Mouse (Mus musculus): ENCODE measurements around the gene 1700122O11Rik. TPM values are rescaled to one million over a fixed set of nuclear protein-coding genes. Genes with fewer than 3 reads are reported as not detected.
A peak's percentile ranks its signal among the peaks of the same experiment; 100 is the strongest.

Gene 1700122O11Rik
- total RNA-seq, 2 experiments from 2014 or later: not detected

GRCm38 (mm10) chr17:48028250-48028649, 9.8 kb downstream of the 1700122O11Rik start:
- DNase-seq: peak; percentile 35 to 43

GRCm38 (mm10) chr17:48027677-48028076, 10.4 kb downstream of the 1700122O11Rik start:
- DNase-seq: peak; percentile 26 to 62

- DNase-seq: no peak
Measured at GRCm38 (mm10) chr17:48027019-48027418, 11.1 kb downstream of the 1700122O11Rik start.

GRCm38 (mm10) chr17:48024045-48024444, 14.0 kb downstream of the 1700122O11Rik start:
- DNase-seq: peak; percentile 62 to 80

GRCm38 (mm10) chr17:48019585-48019984, 18.5 kb downstream of the 1700122O11Rik start:
- DNase-seq: no peak

- DNase-seq: no peak
Measured at GRCm38 (mm10) chr17:48016566-48016965, 21.5 kb downstream of the 1700122O11Rik start.

- DNase-seq: no peak
Measured at GRCm38 (mm10) chr17:48012561-48012960, 25.5 kb downstream of the 1700122O11Rik start.

- no peak for DNase-seq
Measured at GRCm38 (mm10) chr17:48011105-48011504, 27.0 kb downstream of the 1700122O11Rik start.

GRCm38 (mm10) chr17:48010283-48010682, 27.8 kb downstream of the 1700122O11Rik start:
- no peak for DNase-seq

- DNase-seq: no peak
Measured at GRCm38 (mm10) chr17:48005816-48006215, 32.3 kb downstream of the 1700122O11Rik start.

- peak in 1 of 2 experiments; percentile 24 for DNase-seq
Measured at GRCm38 (mm10) chr17:48005091-48005490, 33.0 kb downstream of the 1700122O11Rik start.

GRCm38 (mm10) chr17:48004619-48005018, 33.5 kb downstream of the 1700122O11Rik start:
- no peak for DNase-seq

GRCm38 (mm10) chr17:48002486-48002885, 35.6 kb downstream of the 1700122O11Rik start:
- DNase-seq: no peak

- peak; percentile 67 to 73 for DNase-seq
Measured at GRCm38 (mm10) chr17:48001586-48002361, 36.3 kb downstream of the 1700122O11Rik start.

- DNase-seq: peak; percentile 15 to 50
Measured at GRCm38 (mm10) chr17:48001157-48001556, 36.9 kb downstream of the 1700122O11Rik start.

GRCm38 (mm10) chr17:47999812-48000211, 38.3 kb downstream of the 1700122O11Rik start:
- no peak for DNase-seq

GRCm38 (mm10) chr17:47999403-47999802, 38.7 kb downstream of the 1700122O11Rik start:
- no peak for DNase-seq

- no peak for DNase-seq
Measured at GRCm38 (mm10) chr17:47997806-47998205, 40.3 kb downstream of the 1700122O11Rik start.

GRCm38 (mm10) chr17:47990392-47991123, 47.5 kb downstream of the 1700122O11Rik start:
- DNase-seq: no peak

GRCm38 (mm10) chr17:47989951-47990378, 48.1 kb downstream of the 1700122O11Rik start:
- no peak for DNase-seq

- DNase-seq: no peak
Measured at GRCm38 (mm10) chr17:47988811-47989210, 49.3 kb downstream of the 1700122O11Rik start.

- no peak for DNase-seq
Measured at GRCm38 (mm10) chr17:47988074-47988473, 50.0 kb downstream of the 1700122O11Rik start.

Measured in heart, adult 18-20 months (tissue).